Mouse (Mus musculus): ENCODE data around the gene Spns2.

Spns2 gene

GRCm38 (mm10) chr11:72489881-72490301 is at the start of gene Spns2:
Gene Spns2, minus strand, starts transcription at chr11:72489904.
- DNase-seq (ENCODE audit: low spot score), result peak; percentile 67

- DNase-seq (ENCODE audit: low spot score), result no peak
Measured at GRCm38 (mm10) chr11:72538811-72539210, 49.1 kb upstream of the Spns2 start.

DNA sequence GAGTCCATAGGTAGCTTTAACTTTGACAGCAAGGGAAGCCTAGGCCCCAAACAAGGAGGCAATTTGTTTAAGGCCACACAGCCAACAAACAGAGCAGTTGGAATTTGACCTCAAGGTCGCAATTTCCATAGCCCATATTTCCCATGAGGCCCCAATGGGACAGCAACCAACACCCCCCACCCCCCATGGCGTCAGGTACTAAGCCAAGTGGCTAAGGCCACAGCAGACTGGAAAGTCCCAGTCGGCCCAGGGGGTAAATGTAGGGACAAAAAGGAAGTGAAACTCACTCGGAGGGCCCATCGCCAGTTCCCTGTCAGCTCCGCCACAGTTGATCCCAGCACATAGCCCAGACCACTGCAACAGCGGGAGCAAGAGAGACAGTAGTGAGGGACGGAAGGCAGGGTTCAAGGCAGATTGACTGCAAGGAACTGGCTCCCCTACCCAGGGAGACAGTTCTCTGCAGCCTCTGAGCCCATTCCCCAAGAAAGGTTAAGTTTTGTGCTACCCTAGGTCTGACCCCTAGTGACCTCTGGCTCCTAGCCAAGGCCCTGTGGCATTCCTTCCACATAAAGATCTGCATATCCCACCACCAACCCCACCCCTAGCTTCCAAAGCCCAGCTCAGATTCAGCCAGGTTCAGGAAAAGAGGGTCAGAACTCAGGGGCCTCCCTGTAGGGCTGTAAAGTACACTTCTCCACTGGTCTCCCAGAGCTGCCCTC is 48.5 kb upstream of the Spns2 start:
- DNase-seq (ENCODE audit: low spot score), result no peak

- DNase-seq (ENCODE audit: low spot score), result no peak
Measured at GRCm38 (mm10) chr11:72537503-72537902, 47.8 kb upstream of the Spns2 start.

- no peak for DNase-seq (ENCODE audit: low spot score)
Measured at GRCm38 (mm10) chr11:72535519-72535918, 45.8 kb upstream of the Spns2 start.

DNA sequence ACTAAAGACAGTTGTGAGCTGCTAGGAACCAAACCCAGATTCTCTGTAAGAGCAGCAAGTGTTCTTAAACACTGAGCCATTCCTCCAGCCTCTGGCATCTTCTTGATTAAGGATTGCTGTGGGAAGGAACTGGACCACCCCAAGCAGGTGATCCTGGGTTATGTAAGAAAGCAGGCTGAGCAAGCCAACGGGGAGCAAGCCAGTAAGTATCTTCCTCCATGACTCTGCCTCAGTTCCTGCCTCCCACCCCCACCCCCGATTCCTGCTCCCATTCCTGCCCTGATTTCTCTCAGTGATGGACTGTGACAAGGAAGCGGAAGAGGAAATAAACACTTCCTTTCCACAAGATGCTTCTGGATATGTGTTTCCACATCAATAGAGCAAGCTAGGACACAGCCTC is 43.2 kb upstream of the Spns2 start:
- DNase-seq (ENCODE audit: low spot score), result no peak

GRCm38 (mm10) chr11:72531632-72532031 is 41.9 kb upstream of the Spns2 start:
- DNase-seq (ENCODE audit: low spot score), result no peak

- DNase-seq (ENCODE audit: low spot score), result no peak
Measured at GRCm38 (mm10) chr11:72531144-72531543, 41.4 kb upstream of the Spns2 start.

DNA sequence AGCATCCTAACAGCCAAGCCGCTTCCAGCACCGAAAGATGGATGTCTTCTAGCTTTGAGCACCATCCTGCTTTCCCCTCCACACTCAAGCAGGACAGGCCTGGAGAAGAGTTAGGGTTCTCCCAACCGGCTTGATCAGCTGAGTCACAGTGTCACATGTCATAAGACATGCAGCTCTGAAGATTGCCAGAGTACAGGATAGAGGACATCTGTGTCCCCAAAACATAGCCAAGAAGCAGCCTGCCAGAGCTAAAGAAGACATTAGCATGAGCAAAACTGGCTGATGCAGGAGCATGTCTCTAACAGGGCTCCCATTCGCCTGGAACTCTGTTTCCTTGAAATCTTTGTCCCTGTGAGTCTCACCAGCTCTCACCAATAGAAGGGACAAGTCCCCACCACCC is 36.5 kb upstream of the Spns2 start:
- no peak for DNase-seq (ENCODE audit: low spot score)

- no peak for DNase-seq (ENCODE audit: low spot score)
Measured at GRCm38 (mm10) chr11:72523711-72524110, 34.0 kb upstream of the Spns2 start.

DNA sequence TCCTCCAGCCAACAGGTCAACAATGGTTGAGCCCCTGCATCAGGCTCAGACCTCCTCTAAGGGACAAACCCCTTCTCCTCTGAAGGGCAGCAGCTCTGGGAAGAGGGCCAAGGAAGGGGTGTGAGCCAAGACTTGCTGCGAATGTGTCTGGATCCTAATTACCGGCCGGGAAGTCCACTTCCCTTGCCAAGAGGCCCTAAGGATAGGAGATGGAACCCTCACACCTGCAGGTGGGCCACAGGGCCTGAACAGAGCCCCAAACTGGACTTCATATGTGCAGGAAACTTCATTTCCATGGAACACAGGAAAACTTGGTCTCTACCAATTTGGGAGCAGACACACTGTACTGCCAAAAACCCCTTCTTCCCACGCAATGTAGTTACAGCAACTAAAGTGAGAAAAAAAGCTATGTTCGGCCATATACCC is 32.9 kb upstream of the Spns2 start:
- no peak for DNase-seq (ENCODE audit: low spot score)

DNA sequence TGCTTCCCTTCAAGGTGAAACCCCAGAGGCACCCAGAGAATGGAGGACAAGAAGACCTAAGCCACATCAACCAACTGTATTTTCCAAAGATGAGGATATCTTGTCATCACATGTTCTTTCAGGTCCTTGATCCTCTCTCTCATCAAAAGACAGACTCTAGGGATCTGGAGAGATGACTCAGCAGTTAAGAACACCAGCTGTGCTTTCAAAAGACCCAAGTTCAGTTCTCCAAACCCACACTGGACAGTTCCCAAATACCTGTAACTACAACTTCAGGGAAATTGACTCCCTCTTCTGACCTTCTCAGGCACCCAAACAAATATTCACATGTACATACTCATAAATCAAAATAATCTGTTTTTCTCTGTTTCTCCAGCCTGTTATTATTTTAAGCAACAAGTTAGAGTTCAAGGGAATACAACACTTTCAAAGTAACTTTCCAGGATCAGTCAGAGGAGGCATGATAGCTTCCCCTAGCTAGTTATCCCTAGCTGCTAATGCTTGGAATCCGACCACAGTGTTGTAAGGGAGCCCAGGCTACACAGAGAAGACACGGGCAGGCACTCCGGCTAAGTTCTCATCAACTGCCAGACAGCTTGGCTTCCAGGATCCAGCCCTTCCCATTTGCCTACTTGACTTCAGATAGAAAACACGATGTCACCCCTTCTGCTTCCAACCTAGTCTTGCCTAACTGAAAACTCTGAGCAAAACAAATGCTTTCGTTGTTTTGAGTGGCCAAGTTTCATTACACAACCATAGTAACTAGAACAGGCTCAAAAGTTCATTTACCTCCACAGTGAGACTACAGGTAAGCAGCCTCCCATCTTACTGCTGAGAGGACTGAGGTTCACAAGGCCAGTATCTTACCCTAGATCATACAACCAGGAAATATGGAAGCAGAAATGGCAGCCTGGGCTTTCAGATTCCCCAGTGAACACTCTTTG is 32.2 kb upstream of the Spns2 start:
- no peak for DNase-seq (ENCODE audit: low spot score)

GRCm38 (mm10) chr11:72519895-72520294 is 30.2 kb upstream of the Spns2 start:
- no peak for DNase-seq (ENCODE audit: low spot score)

DNA sequence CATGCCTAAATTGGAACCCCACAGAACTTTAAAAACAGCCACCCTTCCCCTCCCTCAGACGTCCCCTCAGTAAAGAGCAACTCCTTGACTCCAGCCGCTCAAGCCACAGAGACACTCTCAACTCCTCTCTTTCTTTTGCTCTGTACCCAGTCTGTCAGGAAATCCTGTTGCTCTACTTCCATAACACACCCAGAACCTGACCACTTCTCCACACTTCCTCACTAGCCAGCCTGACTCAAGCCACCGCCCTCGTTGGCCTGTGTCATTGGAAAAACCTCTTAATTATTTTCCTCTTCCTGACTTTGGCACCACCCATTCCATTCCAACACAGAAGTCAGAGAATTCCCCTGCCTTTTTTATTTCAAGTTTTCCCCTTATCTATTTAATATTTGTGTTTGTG is 29.5 kb upstream of the Spns2 start:
- no peak for DNase-seq (ENCODE audit: low spot score)

GRCm38 (mm10) chr11:72518449-72518848 is 28.7 kb upstream of the Spns2 start:
- no peak for DNase-seq (ENCODE audit: low spot score)

DNA sequence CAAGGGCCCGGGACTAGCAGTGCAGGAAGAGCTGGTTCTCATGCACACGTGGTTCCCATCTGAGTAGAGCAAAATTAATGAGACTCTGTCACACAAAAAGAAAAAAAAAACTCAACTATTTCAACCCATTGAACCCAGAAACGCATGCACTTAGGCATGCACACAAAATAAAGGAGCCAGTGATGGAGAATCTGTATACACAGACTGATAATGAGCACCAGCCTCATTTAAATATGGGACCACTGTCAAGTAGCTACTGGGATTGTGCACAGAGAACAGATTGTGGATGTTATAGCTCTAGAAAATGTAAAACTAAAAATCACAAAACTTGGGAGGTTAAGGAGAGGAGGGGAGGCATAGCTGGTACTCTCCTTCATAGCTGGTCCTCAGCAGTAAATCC is 25.3 kb upstream of the Spns2 start:
- no peak for DNase-seq (ENCODE audit: low spot score)

DNA sequence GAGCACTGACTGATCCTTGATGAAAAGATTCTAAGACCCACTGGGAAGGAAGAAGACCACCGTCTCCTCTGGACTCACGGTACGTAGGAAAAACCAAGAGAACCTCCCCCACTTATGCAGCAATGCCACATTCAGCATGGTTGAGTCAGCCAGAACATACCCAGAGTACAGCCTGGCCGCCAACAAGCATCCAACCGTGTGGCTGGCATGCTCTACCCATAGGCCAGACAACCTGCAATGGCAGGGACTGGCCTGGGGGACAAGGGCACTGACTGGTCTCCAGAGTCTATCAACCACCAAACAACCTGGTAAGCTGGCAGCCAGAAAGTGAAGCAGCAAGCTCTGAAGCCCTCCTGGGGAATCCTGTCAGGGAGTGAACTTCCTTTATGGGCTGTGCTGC is 18.9 kb upstream of the Spns2 start:
- DNase-seq (ENCODE audit: low spot score), result no peak

DNA sequence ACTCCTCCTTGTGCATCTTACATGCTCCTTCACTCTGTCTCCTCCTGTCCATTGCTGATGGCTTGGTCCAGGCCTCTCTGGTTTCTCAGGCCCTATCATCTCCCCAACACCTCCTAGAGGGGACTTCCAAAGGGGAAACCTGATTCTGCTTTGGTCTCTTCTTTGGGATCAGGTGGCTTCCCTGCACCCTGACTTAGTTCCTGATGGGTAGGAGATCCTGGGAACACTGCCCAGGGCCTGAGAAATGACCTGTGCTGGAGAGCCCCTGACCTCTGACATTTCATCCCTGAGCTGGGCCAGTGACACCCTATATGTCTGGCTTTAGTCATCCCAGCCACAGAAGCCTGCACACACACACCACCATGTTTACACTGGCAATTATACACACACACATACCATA is 17.9 kb upstream of the Spns2 start:
- DNase-seq (ENCODE audit: low spot score), result no peak

DNA sequence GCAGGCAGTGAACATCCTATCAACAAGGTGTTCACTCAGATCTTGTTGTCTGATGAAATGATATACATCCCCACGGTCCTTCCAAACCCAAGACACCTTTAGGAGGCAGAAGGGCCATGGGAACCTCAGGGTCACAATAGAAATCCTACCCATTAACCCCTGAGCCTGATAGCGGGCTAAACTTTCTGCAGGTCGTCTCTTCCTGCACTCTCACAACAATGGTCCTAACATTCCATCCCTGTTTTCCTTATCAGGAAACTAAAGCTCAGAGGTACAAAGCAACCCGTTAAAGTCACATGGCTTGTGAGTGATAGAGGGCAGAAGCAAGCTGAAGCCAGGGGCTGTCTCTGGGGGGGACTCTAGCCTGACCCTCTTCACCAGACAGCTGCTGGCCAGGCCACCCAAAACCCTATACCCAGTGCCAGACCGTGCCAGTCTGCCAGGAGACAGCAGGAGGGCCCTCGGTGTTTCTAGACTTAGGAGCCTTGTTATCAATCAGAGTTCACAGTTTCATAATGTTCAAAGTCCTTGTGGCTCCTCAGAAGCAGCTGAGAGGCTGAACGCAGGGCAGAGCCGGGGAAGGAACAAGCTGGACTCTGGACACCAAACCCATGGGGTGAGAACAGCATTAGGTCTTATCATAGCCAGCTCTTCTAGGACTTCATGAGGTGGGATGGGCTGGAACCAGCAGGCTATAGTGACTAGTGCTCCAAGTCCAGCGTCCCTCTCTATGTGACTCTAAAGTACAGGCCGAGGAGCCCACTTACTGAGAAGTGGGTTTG is 14.5 kb upstream of the Spns2 start:
- DNase-seq (ENCODE audit: low spot score), result no peak

DNA sequence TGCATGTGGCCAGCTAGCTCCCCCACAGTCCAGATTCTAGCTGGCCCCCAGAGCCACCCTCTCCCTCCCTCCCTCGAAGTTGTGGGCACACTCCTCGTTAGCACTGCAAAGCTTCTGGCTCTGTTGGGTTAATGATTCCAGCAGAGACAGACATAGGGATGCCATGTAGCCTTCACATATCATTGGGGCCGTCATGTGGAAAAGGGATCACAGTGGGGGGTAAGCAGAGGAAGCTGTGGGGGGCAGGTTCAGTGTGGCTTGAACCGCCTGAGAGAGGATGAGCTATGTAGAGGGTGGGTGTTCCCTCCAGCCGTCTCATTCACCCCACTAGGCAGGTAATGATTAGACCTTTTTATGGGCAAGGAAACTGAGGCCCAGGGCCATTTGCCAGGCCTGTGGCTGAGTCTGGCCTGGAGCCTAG is 13.8 kb upstream of the Spns2 start:
- no peak for DNase-seq (ENCODE audit: low spot score)

- no peak for DNase-seq (ENCODE audit: low spot score)
Measured at GRCm38 (mm10) chr11:72502236-72502635, 12.5 kb upstream of the Spns2 start.

- no peak for DNase-seq (ENCODE audit: low spot score)
Measured at GRCm38 (mm10) chr11:72501426-72502002, 11.8 kb upstream of the Spns2 start.

Data from ovary, postnatal 10 days (tissue).